Mouse (Mus musculus) right cerebral cortex, adult 2 months (tissue): ENCODE data around the gene Colgalt2.
"Not testable (repeated sequence)": the region's sequence is repeated elsewhere in the genome, so short reads cannot be mapped to it uniquely, and the experiment has no call there.

Experiments
- DNase-seq, 2 experiments: peaks; one replicate each; pipeline ENCODE4 v3.0.0; 2021 to 2022; ENCODE audit warnings: low spot score in 2 of 2

The Colgalt2 gene

DNA sequence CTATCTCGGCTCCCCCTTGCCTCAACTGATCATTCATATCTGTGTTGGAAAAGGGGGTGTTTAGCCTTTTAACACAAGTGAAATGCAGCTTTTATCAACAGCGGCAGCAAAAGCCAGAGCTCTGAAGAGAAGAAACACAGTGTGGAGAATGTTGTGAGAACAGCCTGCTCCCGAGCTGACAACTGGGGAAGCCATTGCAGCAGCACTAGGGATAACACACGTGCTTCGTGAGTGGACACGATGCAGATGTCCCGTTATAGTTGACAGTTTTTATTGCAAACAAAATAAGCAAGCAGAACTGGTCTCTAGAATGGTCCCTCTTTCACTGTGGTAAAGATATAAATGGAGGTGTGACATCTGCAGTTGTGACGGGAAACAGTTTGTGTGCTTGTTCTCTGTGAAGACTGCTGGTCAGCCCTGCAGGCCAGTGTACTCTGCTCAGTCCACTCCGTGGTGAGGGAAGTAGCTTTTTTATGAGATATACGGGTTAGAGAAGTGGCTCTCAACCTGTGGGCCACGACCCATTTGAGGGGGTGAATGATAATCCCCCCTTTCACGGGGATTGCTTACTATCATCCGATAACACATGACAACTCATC lies 16.8 kb downstream of the Colgalt2 start:
- no peak for DNase-seq

DNA sequence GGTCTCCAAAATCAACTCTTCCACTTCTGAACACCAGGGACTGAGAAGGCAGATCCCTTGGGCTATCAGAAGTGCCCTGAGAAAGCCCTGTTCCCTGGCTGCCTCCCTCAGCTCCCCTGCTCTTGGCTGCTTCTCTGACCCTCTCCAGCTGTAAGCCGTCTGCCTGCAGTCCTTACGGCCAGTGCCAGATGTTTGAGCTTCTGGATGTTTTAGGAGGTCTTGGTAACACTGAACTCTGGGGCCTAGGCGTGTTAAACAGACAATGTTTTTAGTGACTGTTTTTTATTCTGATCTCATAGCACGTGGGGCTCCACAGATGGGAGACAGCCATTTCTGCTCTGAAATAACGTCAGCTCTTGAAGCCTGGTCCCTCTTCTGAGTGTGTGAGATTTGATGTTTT lies 18.0 kb downstream of the Colgalt2 start:
- no peak for DNase-seq

GRCm38 (mm10) chr1:152422295-152422694 lies 22.7 kb downstream of the Colgalt2 start:
- DNase-seq: no peak

- DNase-seq: no peak
Measured at GRCm38 (mm10) chr1:152423052-152423451, 23.4 kb downstream of the Colgalt2 start.

DNA sequence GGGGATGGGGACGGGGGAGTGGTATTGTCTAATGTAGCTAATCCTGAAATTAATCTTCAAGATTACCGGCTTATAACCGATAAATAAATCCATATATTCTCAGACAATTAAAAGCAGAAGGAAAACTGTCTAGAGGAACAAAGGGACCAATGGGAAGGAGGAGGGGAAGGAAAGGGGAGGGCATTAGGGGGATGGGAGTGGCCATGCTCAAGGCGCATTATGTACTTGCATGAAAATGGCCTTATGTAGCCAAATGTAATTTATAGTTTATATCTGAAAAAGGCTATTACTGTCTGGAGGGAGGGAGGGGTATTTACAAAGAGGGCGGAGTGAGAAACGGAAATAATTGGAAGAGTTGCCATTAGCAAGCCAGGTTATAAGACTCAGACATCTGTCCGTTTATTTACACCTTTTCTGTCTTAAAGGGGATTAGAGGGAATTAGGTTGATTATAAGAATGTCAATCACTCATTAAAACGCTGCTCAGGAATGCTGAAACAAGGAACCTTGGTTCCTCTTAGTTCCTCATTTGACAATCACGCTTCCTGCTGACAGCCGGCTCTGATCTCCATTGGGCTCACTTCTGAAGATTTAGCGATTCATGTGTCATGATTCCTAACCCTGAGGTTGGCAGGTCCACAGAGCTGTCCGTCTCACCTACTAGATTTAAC lies 28.4 kb downstream of the Colgalt2 start:
- DNase-seq: no peak

- no peak for DNase-seq
Measured at GRCm38 (mm10) chr1:152429805-152430204, 30.2 kb downstream of the Colgalt2 start.

DNA sequence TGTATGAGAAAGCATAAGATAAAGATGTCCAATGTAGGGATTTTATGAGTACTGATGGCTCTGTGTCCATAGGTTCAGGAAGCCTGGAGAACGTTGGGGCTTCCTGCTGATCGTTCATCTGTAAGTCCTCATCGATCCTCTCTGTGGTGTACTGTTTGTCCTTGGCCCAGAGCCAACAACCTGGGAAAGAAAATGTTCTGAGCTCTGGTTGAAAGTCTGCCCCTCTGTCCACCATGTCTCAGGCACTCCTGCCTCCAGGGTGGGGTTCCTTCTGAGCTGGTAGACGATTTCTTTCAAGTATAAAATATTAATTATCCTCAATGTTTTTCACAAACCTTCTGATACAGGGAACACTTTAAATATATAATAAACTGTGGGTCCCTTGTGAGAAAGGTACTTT lies 34.5 kb downstream of the Colgalt2 start:
- DNase-seq: no peak

GRCm38 (mm10) chr1:152437518-152437917 lies 37.9 kb downstream of the Colgalt2 start:
- not testable (repeated sequence) for DNase-seq

DNA sequence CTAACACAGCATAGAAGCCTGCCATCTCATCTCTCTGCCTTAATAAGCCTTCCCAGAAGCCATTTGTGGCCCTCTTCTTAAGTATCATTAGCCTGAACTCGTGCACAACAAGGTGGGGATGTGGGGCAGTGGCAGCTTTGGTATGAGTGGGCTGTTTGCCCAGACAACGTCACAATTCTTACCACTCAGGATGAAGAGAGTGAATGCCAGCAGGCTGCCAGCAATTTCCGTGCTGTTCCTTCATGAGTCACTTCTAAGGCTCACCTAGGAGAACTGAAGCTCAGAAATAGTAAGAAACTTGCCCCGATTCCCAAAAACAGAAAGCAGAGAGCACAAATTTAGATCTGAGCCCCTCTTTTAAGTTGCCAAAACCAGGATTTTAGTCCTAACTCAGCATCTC lies 39.8 kb downstream of the Colgalt2 start:
- peak in 1 of 2 experiments; percentile 12 for DNase-seq

DNA sequence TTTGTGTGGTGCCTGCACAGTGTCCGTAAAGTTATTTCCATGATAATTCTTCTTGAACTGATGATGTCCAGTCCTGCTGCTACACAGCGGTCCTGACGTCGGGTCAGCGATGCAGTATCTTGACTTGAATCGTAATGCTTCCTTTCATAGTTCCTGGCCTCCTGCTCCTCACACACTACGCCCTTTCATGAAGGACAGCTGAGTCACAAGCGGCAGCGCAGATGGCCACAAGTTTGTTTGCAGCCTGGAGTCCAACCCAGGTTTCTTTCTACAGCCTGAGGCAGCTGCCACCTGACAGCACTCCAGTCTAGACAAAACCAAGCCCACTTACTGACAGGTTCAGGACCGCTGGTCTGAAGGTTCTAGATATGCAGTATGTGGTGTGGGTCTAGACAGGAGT lies 40.2 kb downstream of the Colgalt2 start:
- DNase-seq: peak in 1 of 2 experiments; percentile 18

DNA sequence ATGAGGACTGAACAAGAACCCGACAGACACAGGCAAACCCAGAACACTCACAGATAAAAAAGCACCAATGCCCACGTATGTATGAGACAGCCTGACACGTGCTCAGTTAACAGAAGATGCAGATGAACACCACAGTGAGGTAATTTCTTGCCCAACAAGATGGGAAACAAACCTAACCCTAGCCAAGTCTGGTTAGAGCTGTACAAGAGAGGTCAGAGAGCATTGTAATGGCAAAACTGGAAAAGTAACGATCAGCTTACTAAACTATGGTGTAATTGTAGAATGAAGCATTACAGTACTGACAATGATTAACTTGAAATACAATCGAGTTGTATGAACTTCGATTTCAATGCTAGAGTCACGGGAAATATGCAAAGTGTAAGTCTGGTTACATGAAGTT lies 45.0 kb downstream of the Colgalt2 start:
- no peak for DNase-seq

DNA sequence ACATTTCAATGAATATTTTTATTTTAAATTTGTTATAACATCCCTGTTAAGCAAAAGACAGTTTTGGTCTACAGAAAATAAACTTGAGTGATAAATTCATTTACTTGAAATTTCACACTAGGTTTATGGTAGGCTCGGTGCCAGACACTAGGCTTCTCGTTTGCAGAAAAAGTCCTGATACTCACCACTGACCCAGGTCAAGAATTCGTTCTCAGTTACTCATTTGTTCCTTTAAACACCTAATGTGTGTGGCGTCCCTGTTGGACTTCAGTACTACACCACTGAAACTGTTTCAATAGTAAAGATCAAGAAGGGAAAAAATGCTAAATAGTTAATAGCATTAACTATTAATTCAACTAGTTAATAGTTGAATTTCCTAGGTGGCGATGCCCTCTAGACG lies 46.3 kb downstream of the Colgalt2 start:
- DNase-seq: no peak

GRCm38 (mm10) chr1:152454536-152454935 lies 54.9 kb downstream of the Colgalt2 start:
- no peak for DNase-seq

DNA sequence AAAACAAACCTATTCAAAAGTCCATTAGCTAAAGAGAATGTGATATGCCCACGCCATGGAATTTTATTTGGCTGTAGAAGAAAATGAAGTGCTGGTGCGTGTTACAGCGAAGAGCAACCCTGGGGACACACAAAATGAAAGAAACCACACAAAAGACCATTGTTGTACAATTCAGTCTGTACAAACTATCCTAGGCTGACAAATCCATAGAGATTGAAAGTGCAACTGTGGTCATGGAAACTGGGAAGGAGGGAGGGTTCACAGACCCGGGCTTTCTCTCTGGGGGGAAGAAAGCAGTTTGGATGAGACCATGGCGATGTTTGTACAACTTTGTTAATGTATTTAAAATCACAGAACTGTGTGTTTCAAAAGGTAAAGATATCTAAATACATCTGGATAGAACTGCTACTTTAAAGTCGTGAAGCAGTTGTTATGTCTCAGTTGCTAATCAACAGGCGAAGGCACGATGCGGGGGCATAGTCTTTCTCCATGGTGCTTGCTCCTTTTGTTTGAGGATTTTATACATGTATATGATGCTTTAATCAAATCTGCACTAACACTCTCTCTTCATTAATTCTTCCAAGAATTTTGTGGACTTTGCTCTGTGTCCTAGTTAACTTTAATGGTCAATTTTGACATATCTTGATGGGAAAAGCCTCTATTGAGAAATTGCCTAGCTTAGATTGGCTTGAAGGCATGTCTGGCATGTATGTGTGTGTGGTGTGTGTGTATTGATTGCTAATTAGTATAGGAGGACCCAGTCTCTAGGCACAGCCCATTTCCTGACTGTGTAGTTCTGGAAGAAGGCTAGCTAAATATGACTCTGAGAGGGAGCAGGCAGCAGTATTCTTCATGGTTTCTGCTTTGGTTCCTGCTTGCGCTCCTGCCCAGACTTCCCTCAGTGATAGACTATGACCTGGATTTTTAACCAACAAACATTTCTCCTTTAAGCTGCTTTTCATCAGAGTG lies 55.9 kb downstream of the Colgalt2 start:
- no peak for DNase-seq

- no peak for DNase-seq
Measured at GRCm38 (mm10) chr1:152456266-152456665, 56.6 kb downstream of the Colgalt2 start.

GRCm38 (mm10) chr1:152457596-152457995 lies 58.0 kb downstream of the Colgalt2 start:
- no peak for DNase-seq

- DNase-seq: no peak
Measured at GRCm38 (mm10) chr1:152458996-152459395, 59.4 kb downstream of the Colgalt2 start.

GRCm38 (mm10) chr1:152460931-152461330 lies 61.3 kb downstream of the Colgalt2 start:
- DNase-seq: no peak

DNA sequence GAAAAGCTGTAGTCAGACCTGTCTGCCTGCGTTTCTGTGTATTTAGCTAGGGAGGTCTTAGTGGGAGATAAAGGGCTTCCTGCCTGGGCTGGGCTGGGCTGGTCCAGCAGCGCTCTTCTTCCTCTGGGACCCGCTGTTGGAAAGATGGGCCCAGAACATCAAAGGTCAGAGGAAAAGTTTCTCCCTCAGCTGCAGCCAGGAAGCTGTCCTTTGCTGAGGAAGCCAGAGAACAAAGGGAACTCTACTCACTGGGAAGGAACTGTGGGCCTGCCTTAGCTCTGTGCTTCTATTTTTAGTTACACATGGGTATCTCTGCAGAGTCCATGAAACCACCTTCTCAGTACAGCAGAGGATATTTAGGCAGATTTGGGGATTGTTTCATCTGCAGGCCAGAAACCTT lies 62.2 kb downstream of the Colgalt2 start:
- no peak for DNase-seq

DNA sequence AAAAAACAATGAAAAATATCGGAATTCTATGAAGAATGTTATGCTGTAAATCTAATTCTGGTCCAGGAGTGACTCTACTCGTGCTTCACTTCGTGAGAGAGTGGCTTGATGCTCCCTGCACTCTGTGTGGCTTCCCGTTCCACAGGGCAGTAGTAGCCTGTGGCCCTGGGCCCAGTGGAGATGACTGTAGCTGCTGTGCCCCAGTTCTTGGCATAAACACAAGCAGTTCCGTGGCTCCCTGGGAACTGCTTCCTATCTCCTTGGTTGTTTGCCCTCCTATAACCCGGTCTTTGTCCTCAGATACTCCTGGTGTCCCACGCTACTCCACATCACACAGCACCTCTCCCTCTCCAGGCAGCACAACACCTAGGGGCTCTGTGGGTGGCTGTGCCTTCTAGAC lies 62.7 kb downstream of the Colgalt2 start:
- no peak for DNase-seq

- no peak for DNase-seq
Measured at GRCm38 (mm10) chr1:152466280-152466679, 66.7 kb downstream of the Colgalt2 start.

- DNase-seq: peak; percentile 14 to 39
Measured at GRCm38 (mm10) chr1:152468443-152468842, 68.8 kb downstream of the Colgalt2 start.

DNA sequence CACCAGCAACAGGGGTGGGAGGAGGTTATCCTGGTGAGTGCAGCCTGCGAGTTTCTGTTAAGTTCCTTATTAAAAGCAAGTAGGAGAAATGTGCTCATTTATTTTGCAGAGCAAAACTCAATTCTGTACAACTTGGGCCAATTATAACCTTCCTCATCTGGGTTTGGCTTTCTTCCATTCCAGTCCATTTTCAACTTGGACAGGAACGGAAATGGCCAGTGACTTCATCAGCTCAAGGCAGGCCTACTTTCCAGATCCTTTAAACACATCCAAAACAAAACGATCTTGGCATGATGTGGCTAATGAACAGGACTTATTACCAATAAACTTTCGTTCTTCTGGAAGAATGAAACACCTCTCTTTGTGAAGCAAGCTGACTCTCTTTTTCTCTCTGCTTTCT lies 76.5 kb downstream of the Colgalt2 start:
- no peak for DNase-seq
